Mouse (Mus musculus): ENCODE data around the gene Insl6.

DNA sequence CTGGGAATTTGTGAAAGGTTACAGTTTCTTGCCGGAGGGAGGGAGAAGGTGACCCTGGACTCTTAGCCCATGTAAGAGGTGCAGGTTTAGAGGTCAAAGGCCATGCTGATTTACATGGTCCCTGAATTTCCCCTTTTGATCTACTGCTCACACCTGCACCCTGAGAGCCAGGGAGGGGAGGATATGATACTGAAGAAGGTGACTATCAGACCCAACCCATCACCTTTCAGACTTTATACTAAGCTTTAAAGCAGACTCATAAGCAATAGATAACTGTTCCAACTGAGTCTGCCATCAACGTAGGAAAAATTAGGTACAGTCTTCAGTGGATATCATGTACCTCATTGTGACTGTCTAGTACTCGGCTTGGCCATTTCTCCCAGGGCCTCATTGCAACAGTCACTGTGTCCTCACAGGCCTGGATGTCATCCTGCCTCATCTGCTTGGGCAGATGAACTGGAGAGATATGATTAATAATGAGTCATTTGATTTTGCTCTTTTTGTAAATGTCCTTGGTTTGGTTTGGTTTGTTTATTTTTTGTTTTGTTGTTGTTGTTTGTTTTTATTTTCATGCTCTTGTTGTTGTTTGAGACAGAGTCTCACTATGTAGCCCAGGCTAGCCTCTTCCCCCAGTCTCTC is 43.6 kb upstream of the Insl6 start:
- TF ChIP-seq POLR2A (IDR thresholded peaks at IDR 0.05; ENCODE audit: borderline replicate concordance, low read depth, low read length), result no peak
- no peak for TF ChIP-seq CTCF (IDR thresholded peaks at IDR 0.05; ENCODE audit: low read depth, low read length)

Measured in bone marrow macrophage, adult 2 months (primary cell).